23 mouse cellular contexts compared by ENCODE assay signal in the genomic region with DNA sequence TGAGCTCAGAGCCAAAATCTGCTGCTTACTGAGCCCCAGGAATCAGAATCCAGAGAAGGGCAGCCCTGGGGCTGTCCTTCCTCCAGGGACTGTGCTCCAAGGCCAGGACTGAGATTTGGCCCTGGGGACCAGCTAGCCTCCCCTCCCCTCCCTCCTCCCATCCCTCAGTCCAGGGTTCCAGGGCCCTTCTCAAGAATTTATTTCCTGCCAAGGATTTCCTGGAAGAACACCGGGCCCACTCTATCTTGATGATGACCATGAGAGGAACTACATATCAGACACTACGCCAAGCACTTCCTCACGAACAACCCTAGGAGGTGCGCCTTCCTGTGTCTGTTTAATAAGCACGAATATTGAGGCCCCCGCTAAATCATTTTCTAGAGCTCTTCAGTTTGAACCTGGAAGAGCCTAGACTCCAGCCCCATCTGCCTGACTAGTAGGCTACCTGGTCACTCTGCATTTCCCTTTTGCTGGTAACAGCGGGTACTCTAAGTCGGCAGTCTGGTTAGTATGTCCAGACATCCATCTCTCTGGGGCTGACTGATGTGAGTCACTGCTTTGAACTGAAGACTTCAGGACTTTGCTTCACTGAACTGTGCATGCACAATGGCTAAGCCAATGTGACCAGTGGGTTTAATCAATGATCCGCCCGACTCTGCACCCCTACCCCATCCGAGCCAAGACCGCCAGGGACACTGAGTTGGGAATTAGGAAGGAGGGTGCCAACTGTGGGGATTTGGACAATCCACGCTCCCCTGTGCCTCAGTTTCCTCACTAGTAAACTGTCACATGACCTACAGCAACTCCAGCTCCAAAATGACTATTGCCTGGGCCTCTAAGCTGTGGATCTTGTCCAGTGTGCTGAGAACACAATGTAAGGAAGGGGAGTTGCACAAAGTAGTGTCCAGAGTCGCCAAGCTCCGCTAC. TPM values are rescaled to one million over a fixed set of nuclear protein-coding genes. Genes with fewer than 3 reads are reported as not detected.
DNase-seq lines count a peak whose midpoint lies in the region; ATAC-seq lines count a peak whose summit lies in the region.
"Had no signal": no experiment of that assay in that cellular context is flagged by ENCODE, and none has a peak within 500 bp of the region (broad histone marks: within the 10 kb centered on the region; RNA-seq: fewer than 3 reads in every experiment).

No protein-coding gene starts in this region.

- H3K4me2 ChIP-seq in hindbrain, embryonic 14.5 days (replicated peaks) = 0 out of 2 replicates have a peak overlapping the region, but pooled peaks have one; percentile 87
- H3K4me2 ChIP-seq in hindbrain, embryonic 11.5 days (replicated peaks; ENCODE audit: low read depth, low read length) = no peak overlapping the region; the same call in 1 of the 2 replicates

- no peak for DNase-seq in cerebellum, postnatal 36 days
- no peak for DNase-seq in hindbrain, embryonic 14.5 days (ENCODE audit: low spot score)
- no peak for DNase-seq in hindbrain, embryonic 11.5 days (ENCODE audit: low spot score)
- peak; percentile 24 for DNase-seq in ovary, postnatal 36 days (ENCODE audit: low spot score)
- DNase-seq in ovary, postnatal 10 days (ENCODE audit: low spot score) = no peak
- no peak for DNase-seq in gastrocnemius, adult 8-10 months (ENCODE audit: low spot score in 2 of 2)
- DNase-seq in left cerebral cortex, adult 18-20 months (ENCODE audit: low spot score in 2 of 2) = no peak
- DNase-seq: gastrocnemius, postnatal 36 days; lung, adult 18-20 months; thymus, postnatal 36 days had no signal

- WGBS in hindbrain, embryonic 14.5 days = 77% methylated on average over 15 of the region's 15 CpGs
- 77% methylated on average over 15 of the region's 15 CpGs for WGBS in hindbrain, embryonic 11.5 days

- no peaks in the 10 kb centered on the region for H3K9me3 ChIP-seq in hindbrain, embryonic 14.5 days (ENCODE audit: control insufficient read depth, low read length)
- H3K9me3 ChIP-seq in hindbrain, embryonic 11.5 days (ENCODE audit: control insufficient read depth, low read length) = no peaks in the 10 kb centered on the region

- no peak overlapping the region for H3K9ac ChIP-seq in hindbrain, embryonic 14.5 days
- H3K9ac ChIP-seq in hindbrain, embryonic 11.5 days (ENCODE audit: low read depth, low read length) = no peak overlapping the region

- 0 out of 2 replicates have a peak, but pooled peaks have one; percentile 5 for ATAC-seq in cerebellum, adult (ENCODE audit: insufficient number of reproducible peaks, low FRiP score, low TSS enrichment)
- no peak for ATAC-seq in hindbrain, embryonic 14.5 days (ENCODE audit: low FRiP score)
- ATAC-seq in hindbrain, embryonic 11.5 days (ENCODE audit: low FRiP score) = no peak
- ATAC-seq: inflammation-experienced regulatory T-cells, adult 6 months had no signal

- H3K4me3 ChIP-seq in hindbrain, embryonic 14.5 days (replicated peaks; ENCODE audit: low read length) = no peak overlapping the region
- no peak overlapping the region for H3K4me3 ChIP-seq in hindbrain, embryonic 11.5 days (ENCODE audit: low read depth, low read length)
- H3K4me3 ChIP-seq: erythroblast, embryonic 14.5 days had no signal

- H3K4me1 ChIP-seq in hindbrain, embryonic 14.5 days (replicated peaks; ENCODE audit: control insufficient read depth, insufficient read depth, low read length) = 0 out of 2 replicates have a peak, but pooled peaks cover 5% of the 10 kb centered on the region
- H3K4me1 ChIP-seq in hindbrain, embryonic 11.5 days (replicated peaks; ENCODE audit: control insufficient read depth, insufficient read depth, low read length) = peaks cover 10% of the 10 kb centered on the region

- H3K27ac ChIP-seq in hindbrain, embryonic 14.5 days = no peak overlapping the region
- H3K27ac ChIP-seq in hindbrain, embryonic 11.5 days (ENCODE audit: low read depth, low read length) = no peak overlapping the region

- peaks cover 37% of the 10 kb centered on the region for H3K27me3 ChIP-seq in hindbrain, embryonic 14.5 days (ENCODE audit: control insufficient read depth, insufficient read depth, low read length)
- H3K27me3 ChIP-seq in hindbrain, embryonic 11.5 days (ENCODE audit: control insufficient read depth, insufficient read depth, low read length) = peaks cover 51% of the 10 kb centered on the region

- no peaks in the 10 kb centered on the region for H3K36me3 ChIP-seq in hindbrain, embryonic 14.5 days (replicated peaks; ENCODE audit: control insufficient read depth, insufficient read depth)
- no peaks in the 10 kb centered on the region for H3K36me3 ChIP-seq in hindbrain, embryonic 11.5 days (ENCODE audit: control insufficient read depth, insufficient read depth, low read length)

RNA-seq across cellular contexts. Expression of a gene that starts 1.7 kb away (rescaled TPM):
- polyA plus RNA-seq in hindbrain, embryonic 14.5 days (2014; fragmentation: Nextera tagmentation; extraction: Ambion mirVana) = 6.7 and 7.3 TPM in 2 replicates
- 0.73 and 1.1 TPM in 2 replicates for polyA plus RNA-seq in hindbrain, embryonic 11.5 days (2014; fragmentation: Nextera tagmentation; extraction: Ambion mirVana)
- total RNA-seq in gastrocnemius, adult 8-10 months (2022) = not detected
- 10 to 100 TPM; 24.9 to 30.5 TPM for total RNA-seq in left cerebral cortex, adult 18-20 months (2021)
- total RNA-seq: CH12.LX; common myeloid progenitor, adult 5-6 weeks; gastrocnemius, postnatal 36 days; heart, postnatal 10 days; liver, adult 2 months; megakaryocyte-erythroid progenitor cell, adult 5-6 weeks had no signal
- polyA plus RNA-seq: erythroblast, embryonic 14.5 days; inflammation-experienced regulatory T-cells, adult 6 months; large intestine, adult 2 months had no signal

RNA-seq across cellular contexts. Expression of a gene that starts 55.1 kb away (rescaled TPM):
- not detected in 2 replicates for polyA plus RNA-seq in hindbrain, embryonic 14.5 days (2014; fragmentation: Nextera tagmentation; extraction: Ambion mirVana)
- not detected in 2 replicates for polyA plus RNA-seq in hindbrain, embryonic 11.5 days (2014; fragmentation: Nextera tagmentation; extraction: Ambion mirVana)
- not detected for total RNA-seq in gastrocnemius, adult 8-10 months (2022)
- total RNA-seq in left cerebral cortex, adult 18-20 months (2021) = not detected
- total RNA-seq: adrenal gland, postnatal 25 days; CH12.LX; common myeloid progenitor, adult 5-6 weeks; gastrocnemius, postnatal 36 days; heart, postnatal 10 days; layer of hippocampus, postnatal 14 days; left cerebral cortex, postnatal 14 days; liver, adult 2 months; megakaryocyte-erythroid progenitor cell, adult 5-6 weeks had no signal
- polyA plus RNA-seq: embryonic facial prominence, embryonic 11.5 days; erythroblast, embryonic 14.5 days; inflammation-experienced regulatory T-cells, adult 6 months; liver, adult 2 months had no signal

Comparison
In these comparisons a context has a peak if more than half of its experiments do, and no peak if none do; other contexts are left out.
1. RNA of a gene that starts 1.7 kb away (total RNA-seq): 24.9 to 30.5 TPM in left cerebral cortex, adult 18-20 months; not detected in gastrocnemius, adult 8-10 months; every median in the first group is over 10 times any median in the second.